Mouse (Mus musculus): ENCODE results near the gene Dlx1.

- TF ChIP-seq ZKSCAN1 (IDR thresholded peaks at IDR 0.05; ENCODE audit: borderline replicate concordance, low read depth, low read length) (no peak), E2F4 (IDR thresholded peaks at IDR 0.05; ENCODE audit: insufficient replicate concordance, low read depth, low read length) (no peak), EP300 (IDR thresholded peaks at IDR 0.05; ENCODE audit: low read length) (no peak), CTCF (conservative IDR thresholded peaks at IDR 0.05 in 1 of 2, IDR thresholded peaks at IDR 0.05 in 1 of 2; ENCODE audit: low read depth in 2 of 2, low read length in 2 of 2) (no peak), PAX5 (IDR thresholded peaks at IDR 0.05; ENCODE audit: low read length) (no peak), POLR2A (IDR thresholded peaks at IDR 0.05; ENCODE audit: low read depth, low read length) (no peak), ZNF384 (IDR thresholded peaks at IDR 0.05; ENCODE audit: low read depth, low read length) (no peak), UBTF (IDR thresholded peaks at IDR 0.05; ENCODE audit: low read depth, low read length) (no peak), MAFK (IDR thresholded peaks at IDR 0.05; ENCODE audit: insufficient replicate concordance, low read length) (no peak)
Observed at GRCm38 (mm10) chr2:71516995-71517394, 10.9 kb upstream of the Dlx1 start.
